Mouse (Mus musculus): ENCODE results near the gene Pacrg.
A peak's percentile ranks its signal among the peaks of the same experiment; 100 is the strongest.

DNA sequence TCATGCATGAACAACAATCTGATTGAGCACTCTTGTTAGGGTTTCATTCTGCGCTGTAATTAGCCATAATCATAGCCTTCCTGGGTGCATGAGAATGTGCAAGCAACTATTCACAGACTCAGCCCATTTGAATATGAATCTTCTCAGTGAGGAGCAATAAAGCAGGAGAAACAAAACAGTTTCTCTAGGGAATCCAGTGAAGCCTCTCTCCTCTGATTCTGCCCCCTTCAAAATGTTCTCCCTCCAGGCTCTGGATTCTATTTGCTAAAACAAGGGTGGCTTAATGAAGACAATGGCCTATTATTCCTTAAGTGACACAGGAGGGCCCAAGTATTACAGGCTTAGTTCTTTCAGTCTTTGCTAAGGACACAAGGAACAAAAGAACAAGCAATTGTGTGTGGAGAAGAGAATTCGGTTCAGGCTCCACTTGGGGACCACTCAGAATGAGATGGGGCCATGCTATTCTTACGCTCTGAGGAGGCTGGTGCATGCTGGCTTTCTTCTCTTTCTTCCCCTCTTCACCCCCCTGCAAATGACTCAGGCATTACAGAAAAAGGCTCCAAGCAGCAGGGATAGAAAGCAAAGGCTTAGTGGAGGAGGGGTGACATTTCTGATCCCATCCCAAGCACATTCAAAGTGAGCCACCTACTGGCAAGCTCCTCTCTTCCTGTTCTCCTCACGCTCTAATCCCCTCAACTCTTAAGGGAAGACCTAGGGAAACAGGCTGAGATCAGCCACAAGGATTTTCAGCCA is 95.2 kb downstream of the Pacrg start:
- peak; percentile 79 for TF ChIP-seq CTCF (IDR thresholded peaks at IDR 0.05; ENCODE audit: low read depth)
- no peak for TF ChIP-seq EP300 (optimal IDR thresholded peaks at IDR 0.05)

All from stomach, postnatal 0 days (tissue).